Mouse (Mus musculus): ENCODE results near the gene Scn3a.

DNA sequence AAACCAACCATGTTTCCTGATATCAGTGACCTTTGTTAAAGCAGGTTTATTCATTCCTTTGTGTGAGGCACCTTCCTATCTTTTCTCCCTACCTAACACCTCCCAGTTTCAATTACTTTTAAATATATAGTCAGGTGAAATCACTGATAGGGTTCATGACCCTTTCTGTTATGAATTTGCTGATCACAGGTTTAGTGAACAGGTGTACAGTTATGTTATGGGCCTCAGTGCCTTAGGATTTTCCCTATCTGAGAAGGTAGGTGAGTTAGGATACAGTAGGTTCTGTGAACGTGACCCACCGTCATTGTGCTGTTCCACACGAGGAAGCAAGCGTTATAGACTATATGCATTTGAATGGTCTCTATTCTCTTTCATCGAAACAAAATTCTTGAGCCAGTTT is 101.7 kb downstream of the Scn3a start:
- no peak for TF ChIP-seq EP300 (optimal IDR thresholded peaks at IDR 0.05)
- no peak for TF ChIP-seq CTCF (IDR thresholded peaks at IDR 0.05; ENCODE audit: low read depth)
